Mouse (Mus musculus) G1E (cell line): Measurements from ENCODE around the gene Ccno.

Experiments used
- CTCF ChIP-seq: IDR thresholded peaks from 2 replicates; pipeline ENCODE4 v1.5.1; 2012; ENCODE audit warnings: low read depth, low read length, inconsistent platforms, mixed read lengths
- GATA1 ChIP-seq: IDR thresholded peaks from 2 replicates; pipeline ENCODE4 v1.6.1; 2012; ENCODE audit warnings: borderline replicate concordance, low read length, inconsistent platforms, mixed read lengths
- GATA2 ChIP-seq: IDR thresholded peaks from 2 replicates; pipeline ENCODE4 v1.6.1; 2012; ENCODE audit warnings: low read depth, low read length, inconsistent platforms, borderline replicate concordance
- TAL1 ChIP-seq: conservative IDR thresholded peaks from 2 replicates; pipeline ENCODE4 v1.6.1; 2012; ENCODE audit warnings: low read depth, low read length, inconsistent platforms, mixed read lengths

GRCm38 (mm10) chr13:113012683-113013082 lies 25.1 kb downstream of the Ccno start:
- no peak for TF ChIP-seq CTCF
- no peak for TF ChIP-seq GATA1
- no peak for TF ChIP-seq GATA2
- no peak for TF ChIP-seq TAL1
